Mouse (Mus musculus) skeletal muscle tissue, adult 2 months (tissue): ENCODE results near the gene Tbce.
"Not testable (repeated sequence)": the region's sequence is repeated elsewhere in the genome, so short reads cannot be mapped to it uniquely, and the experiment has no call there.

Source experiments
- DNase-seq: peaks from one replicate; pipeline ENCODE4 v3.0.0-alpha.2; 2012; ENCODE audit warnings: low read depth, low spot score

Gene Tbce

GRCm38 (mm10) chr13:14034073-14034348 is 5.4 kb downstream of the Tbce start:
- no peak for DNase-seq

GRCm38 (mm10) chr13:14033309-14034072 is 5.9 kb downstream of the Tbce start:
- DNase-seq, result no peak

GRCm38 (mm10) chr13:14026154-14026820 is 13.2 kb downstream of the Tbce start:
- DNase-seq, result no peak

DNA sequence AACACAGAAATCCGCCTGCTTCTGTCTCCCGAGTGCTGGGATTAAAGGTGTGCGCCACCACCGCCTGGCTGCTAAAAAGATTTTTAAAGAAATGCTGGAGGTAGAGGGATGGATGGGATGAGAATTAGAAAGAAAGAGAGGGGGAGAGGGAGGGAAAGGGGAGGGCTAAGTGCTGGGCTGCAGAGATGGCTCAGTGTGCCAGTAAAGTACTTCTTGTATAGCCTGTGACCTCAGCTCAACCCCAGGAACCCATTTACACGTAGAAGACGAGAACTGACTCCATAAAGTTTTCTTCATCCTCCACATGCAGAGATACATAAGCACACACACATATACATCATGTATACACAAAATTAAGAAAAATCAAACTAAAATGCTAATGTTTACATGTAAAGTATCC is 13.9 kb downstream of the Tbce start:
- no peak for DNase-seq

DNA sequence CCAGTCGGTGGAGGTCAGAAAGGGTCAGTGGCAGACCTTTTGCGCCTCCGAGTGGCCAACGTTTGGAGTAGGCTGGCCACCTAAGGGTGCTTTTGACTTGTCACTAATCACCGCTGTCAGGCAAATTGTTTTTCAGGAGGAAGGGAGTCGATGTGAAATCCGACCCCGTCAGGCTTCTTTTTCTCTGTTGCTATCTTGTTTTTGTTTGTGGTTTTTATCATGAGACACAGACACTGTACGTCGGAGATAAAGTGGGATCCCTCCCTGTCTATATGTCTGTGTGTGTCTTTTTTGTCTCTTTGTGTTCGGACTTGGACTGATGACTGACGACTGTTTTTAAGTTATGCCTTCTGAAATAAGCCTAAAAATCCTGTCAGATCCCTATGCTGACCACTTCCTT is 18.0 kb downstream of the Tbce start:
- not testable (repeated sequence) for DNase-seq

GRCm38 (mm10) chr13:14018852-14019251 is 20.6 kb downstream of the Tbce start:
- no peak for DNase-seq

DNA sequence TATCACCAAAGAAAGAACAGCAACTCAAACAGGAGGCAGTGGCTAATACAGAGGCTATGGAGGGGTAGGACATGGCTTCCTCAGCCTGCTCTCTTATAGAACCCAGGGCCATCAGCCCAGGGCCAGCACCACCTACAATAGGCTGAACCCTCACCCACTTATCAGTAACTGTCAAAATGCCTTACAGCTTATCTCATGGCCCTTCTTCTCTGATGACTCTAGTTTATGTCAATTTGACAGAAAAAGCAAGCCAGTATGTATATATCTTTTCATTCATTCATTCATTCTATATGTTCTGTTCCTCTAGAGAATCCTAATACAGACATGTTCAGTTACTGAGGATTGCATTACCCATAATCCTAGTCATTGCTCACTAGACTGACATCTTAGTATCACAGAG is 21.2 kb downstream of the Tbce start:
- DNase-seq, result no peak

GRCm38 (mm10) chr13:14015609-14016008 is 23.8 kb downstream of the Tbce start:
- no peak for DNase-seq

DNA sequence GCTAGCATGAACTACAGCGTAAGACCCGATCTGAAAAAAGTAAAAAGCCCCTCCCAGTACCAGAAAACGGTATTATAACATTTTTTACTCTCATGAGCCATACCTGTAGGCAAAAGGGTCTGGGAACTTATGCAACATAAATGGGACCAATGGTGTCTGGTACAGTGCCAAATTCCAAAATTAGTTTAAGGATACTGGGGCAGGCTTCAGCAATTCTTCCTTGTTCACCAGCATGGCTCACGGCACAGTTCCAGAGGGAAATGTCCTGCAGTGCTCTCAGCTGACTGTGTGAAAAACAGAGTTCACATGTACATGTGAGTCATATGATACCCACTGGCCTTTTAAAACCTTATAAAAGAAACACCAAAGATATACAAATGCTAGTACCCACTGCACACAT is 24.9 kb downstream of the Tbce start:
- DNase-seq, result no peak

GRCm38 (mm10) chr13:14014001-14014400 is 25.4 kb downstream of the Tbce start:
- DNase-seq, result no peak

GRCm38 (mm10) chr13:14011454-14011995 is 27.9 kb downstream of the Tbce start:
- no peak for DNase-seq

GRCm38 (mm10) chr13:14006056-14006455 is 33.4 kb downstream of the Tbce start:
- DNase-seq, result no peak

DNA sequence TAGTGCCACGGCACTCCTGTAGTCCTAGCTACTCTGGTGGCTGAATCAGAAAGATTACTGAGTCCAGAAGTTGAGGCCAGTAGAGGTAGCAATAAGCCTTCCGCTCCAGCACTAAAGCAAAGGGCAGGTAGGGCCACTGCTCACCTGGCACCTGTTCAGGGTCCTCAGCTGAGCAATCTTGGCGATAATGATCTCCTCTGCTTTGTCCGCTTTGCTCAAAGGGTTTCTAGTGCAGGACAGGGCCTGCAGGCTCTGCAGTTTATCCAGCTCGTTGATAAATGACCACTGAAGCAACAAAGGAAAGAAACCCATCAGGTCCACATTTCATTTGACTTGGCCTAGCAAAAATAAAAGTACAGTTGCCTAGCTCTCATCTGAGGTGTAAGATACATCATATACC is 34.4 kb downstream of the Tbce start:
- DNase-seq, result no peak

DNA sequence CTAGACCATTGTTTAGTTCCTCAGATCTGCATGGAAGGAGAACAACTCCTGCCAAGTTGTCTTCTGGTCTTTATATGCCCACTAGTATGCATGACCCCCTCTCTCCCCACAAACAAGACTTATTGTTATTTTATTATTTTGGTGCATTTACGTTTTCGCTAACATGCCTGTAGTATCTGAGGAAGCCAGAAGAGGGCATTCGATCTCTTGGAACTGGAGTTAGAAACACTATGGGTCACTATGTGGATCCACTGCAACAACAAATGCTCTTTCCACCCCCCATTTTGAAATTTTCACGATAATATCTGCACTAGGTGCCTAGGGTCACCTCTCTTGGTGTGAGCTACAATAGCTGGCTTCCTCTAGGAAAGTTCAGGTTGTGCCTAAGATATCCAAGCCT is 35.4 kb downstream of the Tbce start:
- no peak for DNase-seq

GRCm38 (mm10) chr13:14002706-14003105 is 36.7 kb downstream of the Tbce start:
- no peak for DNase-seq

GRCm38 (mm10) chr13:13997476-13997875 is 42.0 kb downstream of the Tbce start:
- DNase-seq, result no peak

GRCm38 (mm10) chr13:13995046-13995445 is 44.4 kb downstream of the Tbce start:
- peak; percentile 85 for DNase-seq

DNA sequence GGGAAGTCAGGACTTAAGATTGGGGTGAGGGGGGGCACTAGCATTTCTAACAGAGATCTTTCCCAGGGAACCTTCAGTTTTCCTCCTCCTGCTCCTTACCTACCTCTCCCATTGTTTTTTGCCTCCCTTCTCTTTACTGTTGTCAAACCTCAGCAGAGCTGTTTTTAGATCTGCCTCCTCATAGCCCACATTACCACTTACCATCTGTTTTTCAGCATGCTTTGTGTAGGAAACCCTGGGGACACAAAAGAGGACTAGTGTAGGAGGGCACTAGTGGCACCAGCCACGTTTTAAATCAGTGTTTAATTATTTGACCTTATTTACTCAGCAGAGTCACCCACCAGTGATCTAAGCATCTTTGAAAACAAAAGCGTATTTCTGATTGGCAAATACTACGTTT is 46.4 kb downstream of the Tbce start:
- no peak for DNase-seq

DNA sequence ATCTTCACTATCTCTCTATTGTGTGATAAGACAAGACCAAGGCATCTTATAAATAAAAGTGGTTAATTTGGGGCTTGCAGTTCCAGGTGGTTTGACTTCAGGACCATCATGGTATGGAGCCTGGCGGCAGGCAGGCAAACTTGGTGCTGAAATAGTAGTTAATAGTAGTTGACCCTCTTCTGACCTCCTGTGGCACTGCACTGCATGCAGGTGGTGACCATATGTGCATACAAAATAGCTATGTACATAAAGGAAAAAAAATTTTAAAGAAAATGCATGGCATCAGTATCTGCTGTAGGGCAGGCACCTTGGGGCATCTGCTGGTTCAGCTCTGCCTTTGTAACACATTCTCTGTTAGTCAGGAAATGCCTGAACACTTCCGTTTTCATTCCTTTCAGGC is 49.0 kb downstream of the Tbce start:
- no peak for DNase-seq

GRCm38 (mm10) chr13:13989135-13989534 is 50.3 kb downstream of the Tbce start:
- no peak for DNase-seq

GRCm38 (mm10) chr13:13983523-13983922 is 55.9 kb downstream of the Tbce start:
- DNase-seq, result no peak

DNA sequence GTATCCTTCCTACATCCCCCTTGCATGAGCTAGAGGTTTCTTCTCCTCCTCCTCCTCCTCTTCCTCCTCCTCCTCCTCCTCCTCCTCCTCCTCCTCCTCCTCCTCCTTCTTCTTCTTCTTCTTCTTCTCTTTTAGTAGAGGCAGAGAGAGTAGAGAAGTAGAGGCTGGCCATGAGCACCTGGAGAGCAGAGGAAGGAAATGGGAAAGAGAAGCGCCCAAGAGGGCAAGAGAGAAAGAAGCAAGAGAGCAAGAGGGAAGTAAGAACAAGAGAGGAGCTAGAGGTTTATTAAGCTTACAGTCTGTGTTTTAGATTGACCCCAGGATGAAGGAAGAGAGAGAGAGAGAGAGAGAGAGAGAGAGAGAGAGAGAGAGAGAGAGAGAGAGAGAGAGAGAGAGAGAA is 57.6 kb downstream of the Tbce start:
- DNase-seq, result not testable (repeated sequence)

DNA sequence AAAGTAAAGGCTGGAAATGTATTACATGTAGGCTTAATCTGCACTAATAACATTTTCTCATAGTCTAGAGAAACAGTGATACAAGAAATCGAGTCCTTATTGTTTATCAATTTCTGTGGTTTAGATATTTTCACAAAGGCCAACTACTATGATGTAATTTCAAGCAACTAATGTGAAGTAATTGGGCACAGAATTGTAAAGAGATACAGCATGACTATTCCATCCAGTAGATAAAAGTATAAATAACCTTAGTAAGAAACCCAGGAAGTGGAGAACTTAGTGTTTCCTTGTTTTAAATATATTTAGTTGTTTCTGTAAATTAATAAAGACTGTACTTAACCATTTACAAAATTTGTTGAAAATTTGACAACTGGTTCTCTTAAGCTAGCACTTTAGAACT is 69.6 kb downstream of the Tbce start:
- DNase-seq, result no peak
